Mouse (Mus musculus) left cerebral cortex, adult 9 months (tissue): ENCODE results near the gene Aurkaip1.
"Not testable (repeated sequence)": the region's sequence is repeated elsewhere in the genome, so short reads cannot be mapped to it uniquely, and the experiment has no call there.

Experiments used
- DNase-seq, 2 experiments: peaks; one replicate each; pipeline ENCODE4 v3.0.0; 2022; ENCODE audit warnings: low spot score in 2 of 2

Aurkaip1 gene

GRCm38 (mm10) chr4:155831205-155831766, at the start of gene Aurkaip1:
Gene Aurkaip1, plus strand, starts transcription at chr4:155831272.
- DNase-seq = peak; percentile 85 to 97

GRCm38 (mm10) chr4:155783486-155784080, 47.5 kb upstream of the Aurkaip1 start:
- DNase-seq = no peak

- peak in 1 of 2 experiments; percentile 80 for DNase-seq
Measured at GRCm38 (mm10) chr4:155784081-155784701, 46.9 kb upstream of the Aurkaip1 start.

DNA sequence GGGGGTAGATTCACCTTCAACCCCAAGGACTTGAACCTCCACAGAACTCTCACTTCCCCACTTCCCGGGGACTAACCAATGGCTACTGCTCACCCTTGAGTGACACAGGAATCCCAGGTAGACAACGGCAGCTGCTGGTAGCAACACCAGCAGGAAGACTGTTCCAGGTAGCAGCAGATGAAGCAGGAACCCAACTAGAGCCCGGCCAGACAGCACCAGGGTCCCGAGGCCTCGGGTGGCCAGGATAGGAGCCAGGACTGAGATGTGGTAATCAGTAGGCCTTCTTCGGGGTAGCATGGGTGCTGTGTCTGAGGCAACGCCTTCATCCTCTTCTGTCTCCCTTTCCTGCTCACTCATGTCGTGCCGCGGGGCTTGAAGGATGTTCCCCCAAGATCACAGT, 45.8 kb upstream of the Aurkaip1 start:
- no peak for DNase-seq

- DNase-seq = no peak
Measured at GRCm38 (mm10) chr4:155785819-155786218, 45.3 kb upstream of the Aurkaip1 start, which contains the start of gene Tmem88b. Gene Tmem88b, minus strand, starts transcription at chr4:155785874.

DNA sequence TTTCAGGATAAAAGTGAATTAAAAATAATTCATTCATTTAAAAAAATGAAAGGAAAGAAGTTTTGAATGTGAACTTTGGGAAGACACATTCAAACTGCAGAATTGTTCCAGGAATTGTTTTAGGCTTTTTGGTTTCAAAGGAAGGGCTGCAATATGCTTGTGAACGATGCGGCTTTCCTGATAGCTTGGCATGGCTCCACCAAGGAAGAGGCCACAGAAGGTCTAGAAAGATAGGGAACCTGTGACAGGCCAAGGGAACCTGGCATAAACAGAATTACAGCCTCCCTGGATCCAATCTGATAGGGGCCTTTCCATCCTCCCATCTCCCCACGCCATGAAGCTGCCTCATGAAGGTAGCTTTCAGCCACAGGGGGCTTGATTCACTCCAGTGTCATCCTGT, 42.8 kb upstream of the Aurkaip1 start:
- no peak for DNase-seq

DNA sequence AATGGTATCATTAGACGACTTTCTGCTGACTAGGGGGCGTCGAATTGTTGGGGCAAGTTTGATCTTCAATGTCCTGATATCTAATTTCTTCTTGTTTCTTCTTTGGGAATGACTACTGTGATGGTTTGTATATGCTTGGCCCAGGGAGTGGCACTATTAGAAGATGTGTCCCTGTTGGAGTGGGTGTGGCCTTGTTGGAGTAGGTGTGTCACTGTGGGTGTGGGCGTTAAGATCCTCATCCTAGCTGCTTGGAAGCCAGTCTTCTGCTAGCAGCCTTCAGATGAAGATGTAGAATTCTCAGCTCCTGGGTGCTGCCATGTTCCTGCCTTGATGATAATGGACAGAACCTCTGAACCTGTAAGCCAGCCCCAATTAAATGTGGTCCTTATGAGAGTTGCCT, 42.2 kb upstream of the Aurkaip1 start:
- not testable (repeated sequence) for DNase-seq

DNA sequence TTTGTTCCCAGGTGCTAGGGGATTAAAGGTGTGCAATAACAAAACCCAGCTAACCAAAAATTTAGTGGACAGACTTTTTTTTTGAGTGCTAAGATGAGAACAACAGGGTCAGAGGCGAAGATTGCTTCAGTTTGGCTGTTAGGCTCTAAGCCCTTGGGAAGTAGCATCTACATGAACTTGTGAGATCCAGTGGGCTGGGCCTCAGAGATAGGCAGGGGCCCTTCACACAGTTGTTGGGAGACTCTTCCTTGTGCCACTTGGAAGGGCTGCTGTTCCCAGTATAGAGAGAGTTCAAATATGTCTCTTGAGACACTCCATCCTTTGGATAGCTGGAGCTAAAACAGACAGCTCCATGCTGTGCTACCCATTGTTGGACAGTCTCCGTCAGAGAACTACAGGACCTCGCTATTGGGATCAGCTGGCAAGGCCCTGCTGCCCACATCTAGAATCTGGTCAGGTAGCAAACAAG, 41.0 kb upstream of the Aurkaip1 start, which contains the start of gene Ankrd65:
TSS of gene Ankrd65 (plus strand) at position 419 of the 469 bp plus-strand sequence.
- DNase-seq = no peak

DNA sequence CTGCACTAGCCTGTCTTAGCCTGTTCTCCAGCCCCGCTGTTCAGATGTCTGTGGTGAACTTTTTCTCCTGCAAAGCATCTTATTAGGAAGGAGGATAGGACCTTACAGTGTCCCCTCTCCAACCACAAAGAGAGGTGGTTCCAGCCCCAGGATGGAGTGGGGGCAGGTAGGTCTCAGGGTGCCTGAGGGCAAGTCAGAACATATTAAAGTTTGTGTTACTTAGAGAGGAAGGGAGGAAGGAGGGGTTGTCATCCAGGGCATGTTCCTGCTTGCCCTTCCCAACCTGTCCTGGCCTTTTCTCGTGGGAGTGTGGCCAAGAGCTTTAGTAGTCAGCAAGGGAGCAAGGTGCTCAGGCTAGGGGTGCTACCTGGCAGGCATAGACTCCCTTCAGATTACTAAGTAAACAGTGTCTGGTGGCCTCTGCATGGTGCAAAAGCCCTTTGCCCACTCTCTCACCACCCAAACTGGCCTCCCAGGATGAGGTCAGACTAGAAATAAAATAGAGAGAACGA, 40.4 kb upstream of the Aurkaip1 start:
- DNase-seq = no peak

- DNase-seq = no peak
Measured at GRCm38 (mm10) chr4:155791240-155791933, 39.7 kb upstream of the Aurkaip1 start.

DNA sequence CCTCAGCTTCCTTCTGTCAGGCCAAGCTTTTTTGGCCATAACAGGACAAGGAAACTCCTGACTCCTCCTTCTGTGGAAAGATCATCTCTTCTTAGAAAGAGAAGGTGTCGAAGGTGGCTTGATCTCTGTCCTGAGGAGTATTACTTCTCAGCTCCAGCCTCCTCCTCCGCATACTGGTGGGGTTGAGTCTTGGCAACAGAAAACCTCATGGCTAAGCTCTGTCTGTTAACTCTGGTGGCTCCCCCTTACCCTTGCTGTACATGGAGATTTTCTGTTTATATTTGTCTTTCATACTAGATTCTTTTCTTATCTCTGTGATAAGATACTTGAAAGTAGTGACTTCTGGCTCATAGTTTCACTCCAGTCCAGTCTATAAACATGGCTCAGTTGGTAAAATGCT, 37.3 kb upstream of the Aurkaip1 start:
- no peak for DNase-seq

DNA sequence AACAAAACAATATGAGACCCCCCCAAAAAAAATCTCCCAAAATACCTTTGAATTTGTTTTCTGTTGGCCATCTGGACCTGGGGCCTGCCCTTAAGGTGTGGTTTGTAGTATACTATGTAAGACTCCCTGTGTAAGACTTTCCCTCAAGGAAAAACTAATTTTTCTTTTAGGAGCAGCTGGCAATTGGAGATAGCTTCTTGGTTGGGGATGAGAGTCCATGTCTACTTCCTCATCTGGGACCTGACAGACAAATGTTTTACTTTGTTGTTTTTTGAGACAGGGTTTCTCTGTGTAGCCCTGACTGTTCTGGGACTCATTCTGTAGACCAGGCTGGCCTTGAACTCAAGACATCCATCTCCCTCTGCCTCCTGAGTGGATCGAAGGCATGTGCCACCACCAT, 29.0 kb upstream of the Aurkaip1 start:
- no peak for DNase-seq

DNA sequence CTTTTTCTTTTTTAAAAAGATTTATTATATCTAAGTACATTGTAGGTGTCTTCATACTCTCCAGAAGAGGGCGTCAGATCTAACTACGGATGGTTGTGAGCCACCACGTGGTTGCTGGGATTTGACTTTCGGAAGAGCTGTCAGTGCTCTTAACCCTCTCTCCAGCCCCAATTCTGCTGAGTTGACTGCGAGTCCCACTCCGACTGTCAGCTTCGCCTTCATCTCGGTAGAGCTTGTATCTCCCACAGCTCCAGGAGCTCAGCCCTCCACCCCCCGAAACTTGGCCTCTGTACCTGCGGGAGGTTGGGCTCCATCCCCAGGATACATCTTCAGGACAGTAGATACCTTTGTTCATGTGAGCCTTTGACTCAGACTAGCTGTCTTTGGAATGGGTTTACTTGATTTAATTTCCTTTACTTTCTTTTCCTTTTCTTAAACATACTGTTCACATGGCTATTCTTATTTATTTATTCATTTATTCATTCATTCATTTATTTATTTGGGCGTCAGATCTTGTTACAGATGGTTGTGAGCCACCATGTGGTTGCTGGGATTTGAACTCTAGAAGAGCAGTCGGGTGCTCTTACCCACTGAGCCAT, 28.2 kb upstream of the Aurkaip1 start, which contains the start of gene Mrpl20:
TSS of gene Mrpl20 (plus strand) at position 138 of the 599 bp plus-strand sequence.
- DNase-seq = no peak

GRCm38 (mm10) chr4:155803340-155804041, 27.6 kb upstream of the Aurkaip1 start:
- DNase-seq = peak; percentile 76 to 96

DNA sequence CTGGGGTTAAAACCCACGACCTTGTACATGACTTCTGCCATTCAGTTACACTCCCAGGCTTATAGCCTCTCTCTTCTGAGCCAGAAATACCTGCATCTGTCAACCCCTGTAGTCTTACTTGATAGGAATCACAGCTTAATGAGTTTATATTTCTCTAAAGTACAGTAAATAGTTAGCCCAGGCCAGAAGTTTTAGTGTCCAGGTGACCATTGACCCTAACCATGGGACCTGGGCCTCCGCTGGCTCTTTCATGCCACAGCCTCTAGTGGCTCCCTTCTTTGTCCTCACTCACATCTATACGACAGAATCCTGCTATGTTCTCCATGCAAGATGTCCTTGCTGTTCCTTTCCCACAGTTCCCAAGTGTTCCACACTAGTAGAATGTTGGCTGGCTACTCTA, 23.2 kb upstream of the Aurkaip1 start:
- no peak for DNase-seq

GRCm38 (mm10) chr4:155811929-155812664, 19.0 kb upstream of the Aurkaip1 start, which contains the start of gene Ccnl2:
Gene Ccnl2, plus strand, starts transcription at chr4:155812489.
- DNase-seq = peak; percentile 85 to 91

DNA sequence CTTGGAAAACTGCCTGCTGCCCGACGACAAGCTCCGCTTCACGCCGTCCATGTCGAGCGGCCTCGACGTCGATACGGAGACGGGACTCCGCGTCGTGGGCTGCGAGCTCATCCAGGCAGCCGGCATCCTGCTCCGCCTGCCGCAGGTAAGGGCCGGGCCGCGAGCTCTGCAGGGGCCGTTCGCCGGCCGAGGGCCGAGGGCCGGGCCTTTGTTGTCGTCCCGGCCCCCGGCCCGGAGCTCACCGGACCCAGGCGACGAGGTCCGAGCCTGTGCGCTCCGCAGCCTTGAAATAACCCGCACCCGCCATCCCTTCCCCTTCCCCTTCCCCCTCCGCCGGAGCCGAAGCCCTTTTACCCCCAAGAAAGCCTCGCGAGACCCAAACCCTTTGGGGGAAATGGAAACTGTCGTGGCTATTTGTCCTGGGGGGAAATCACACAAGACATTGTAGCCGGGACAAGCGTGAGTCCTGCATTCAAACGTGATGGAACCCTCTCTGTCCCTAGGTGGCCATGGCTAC, 18.3 kb upstream of the Aurkaip1 start:
- no peak for DNase-seq

DNA sequence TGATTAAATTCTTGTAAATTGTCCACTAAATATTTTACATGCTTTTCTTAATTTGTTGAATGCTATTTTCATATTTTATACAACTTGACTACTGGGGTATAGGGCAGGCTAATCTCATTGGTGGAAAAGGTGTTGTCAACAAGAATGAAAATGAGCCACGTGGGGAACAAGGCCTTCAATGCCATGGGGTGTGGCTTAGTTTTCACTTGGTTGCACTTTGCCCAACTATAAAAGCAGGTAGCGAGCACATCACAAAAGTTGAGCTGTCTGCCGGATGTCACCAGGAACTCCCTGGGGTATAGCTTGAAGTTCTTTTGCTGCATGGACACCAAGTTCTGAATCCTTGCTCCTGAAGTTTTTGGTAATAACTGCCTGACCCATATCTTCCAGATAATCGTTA, 13.5 kb upstream of the Aurkaip1 start:
- no peak for DNase-seq

DNA sequence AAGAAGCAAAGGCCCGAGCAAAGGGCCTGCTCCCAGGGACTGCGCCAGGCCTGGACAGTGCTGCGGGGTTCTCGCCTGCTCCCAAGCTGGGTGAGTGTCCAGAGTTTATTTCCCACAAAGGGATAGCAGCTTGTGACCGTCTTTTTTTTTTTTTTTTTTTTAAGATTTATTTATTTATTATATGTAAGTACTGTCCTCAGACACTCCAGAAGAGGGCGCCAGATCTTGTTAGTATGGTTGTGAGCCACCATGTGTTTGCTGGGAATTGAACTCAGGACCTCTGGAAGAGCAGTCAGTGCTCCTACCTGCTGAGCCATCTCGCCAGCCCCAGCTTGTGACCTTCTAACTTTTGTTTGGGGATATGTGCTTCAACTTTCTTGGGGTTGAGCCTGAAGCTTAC, 10.0 kb upstream of the Aurkaip1 start:
- no peak for DNase-seq

- no peak for DNase-seq
Measured at GRCm38 (mm10) chr4:155823443-155823842, 7.6 kb upstream of the Aurkaip1 start.
